11 mouse cellular contexts compared by ENCODE assay signal in genomic region chr7:114740360-114741165, GRCm38 (mm10). TPM values are rescaled to one million over a fixed set of nuclear protein-coding genes. Genes with fewer than 3 reads are reported as not detected.
DNase-seq lines count a peak whose midpoint lies in the region; ATAC-seq and TF ChIP-seq lines count a peak whose summit lies in the region.
"Had no signal": no experiment of that assay in that cellular context is flagged by ENCODE, and none has a peak within 500 bp of the region (broad histone marks: within the 10 kb centered on the region; RNA-seq: fewer than 3 reads in every experiment).

No protein-coding gene starts in this region.

- H3K27ac ChIP-seq in heart, adult 2 months = no peak overlapping the region
- H3K27ac ChIP-seq in lung, postnatal 0 days (ENCODE audit: low read length) = no peak overlapping the region
- H3K27ac ChIP-seq: lung, embryonic 15.5 days had no signal

- no peak for TF ChIP-seq POLR2A in heart, adult 2 months (IDR thresholded peaks at IDR 0.05; ENCODE audit: insufficient read depth, low read depth, low read length)

- H3K4me2 ChIP-seq in lung, postnatal 0 days (replicated peaks; ENCODE audit: low read depth, low read length) = no peak overlapping the region
- H3K4me2 ChIP-seq: lung, embryonic 15.5 days had no signal

- no peak for ATAC-seq in lung, postnatal 0 days

- no peak for DNase-seq in heart, adult 2 months
- DNase-seq in heart, adult 8-10 months (ENCODE audit: low spot score) = no peak
- no peak for DNase-seq in lung, postnatal 0 days (ENCODE audit: low spot score)
- DNase-seq in lung, postnatal 25 days (ENCODE audit: low spot score) = no peak
- DNase-seq in ZHBTc4 (ENCODE audit: low read depth, low spot score) = peak; percentile 94
- peak; percentile 49 to 55 for DNase-seq in thymus, postnatal 10 days (ENCODE audit: low spot score in 2 of 2)
- no peak for DNase-seq in cerebellum, adult 11 months
- DNase-seq in cerebellum, adult 18-20 months = no peak

- no peak for TF ChIP-seq EP300 in heart, adult 2 months (IDR thresholded peaks at IDR 0.05; ENCODE audit: insufficient read depth, low read depth, low read length)
- no peak for TF ChIP-seq EP300 in lung, postnatal 0 days (IDR thresholded peaks at IDR 0.05)

- H3K27me3 ChIP-seq in heart, adult 2 months (ENCODE audit: control insufficient read depth, insufficient read depth, low read length) = no peaks in the 10 kb centered on the region
- no peaks in the 10 kb centered on the region for H3K27me3 ChIP-seq in lung, postnatal 0 days (replicated peaks; ENCODE audit: insufficient read depth, low read length)

- 53% methylated on average over 6 of the region's 6 CpGs for WGBS in heart, adult 2 months
- WGBS in lung, postnatal 0 days = 52% methylated on average over 6 of the region's 6 CpGs

- H3K4me1 ChIP-seq in heart, adult 2 months (ENCODE audit: control insufficient read depth, insufficient read depth, low read length) = no peaks in the 10 kb centered on the region
- no peaks in the 10 kb centered on the region for H3K4me1 ChIP-seq in lung, postnatal 0 days (ENCODE audit: insufficient read depth, low read depth, low read length)

- H3K4me3 ChIP-seq in heart, adult 2 months = no peak overlapping the region
- no peak overlapping the region for H3K4me3 ChIP-seq in lung, postnatal 0 days (ENCODE audit: low read depth, low read length)
- H3K4me3 ChIP-seq: lung, embryonic 15.5 days had no signal

- intact Hi-C loops in heart, adult 2 months (cut with DNase I) = no loop called here

- no peaks in the 10 kb centered on the region for H3K36me3 ChIP-seq in heart, adult 2 months (ENCODE audit: control insufficient read depth, insufficient read depth, low read length)
- H3K36me3 ChIP-seq in lung, postnatal 0 days (ENCODE audit: insufficient read depth, low read length) = no peaks in the 10 kb centered on the region
- H3K36me3 ChIP-seq: lung, embryonic 15.5 days had no signal

- no peak overlapping the region for H3K9ac ChIP-seq in heart, adult 2 months (ENCODE audit: low read depth, low read length)
- no peak overlapping the region for H3K9ac ChIP-seq in lung, postnatal 0 days (replicated peaks; ENCODE audit: low read depth)
- H3K9ac ChIP-seq: lung, embryonic 15.5 days had no signal

- peak; percentile 37 for TF ChIP-seq CTCF in heart, adult 2 months (IDR thresholded peaks at IDR 0.05)
- TF ChIP-seq CTCF in lung, postnatal 0 days (IDR thresholded peaks at IDR 0.05) = peak; percentile 38

- H3K9me3 ChIP-seq in lung, postnatal 0 days (ENCODE audit: low read length) = no peaks in the 10 kb centered on the region
- H3K9me3 ChIP-seq: lung, embryonic 15.5 days had no signal

- no peaks in the 10 kb centered on the region for H3K79me2 ChIP-seq in heart, adult 2 months (replicated peaks; ENCODE audit: control insufficient read depth, insufficient read depth, low read length)

RNA-seq across cellular contexts. Expression of gene Insc, which starts 2.9 kb away (rescaled TPM):
- under 1 TPM; 0.16 to 0.25 TPM for total RNA-seq in heart, adult 2 months (2021)
- polyA plus RNA-seq in heart, adult 2 months (2012; rRNA removed) = 0.64 and 1.00 TPM in 2 replicates
- under 1 TPM; 0.14 to 0.90 (median 0.28) TPM for total RNA-seq in heart, adult 8-10 months (2022)
- polyA plus RNA-seq in lung, postnatal 0 days (2015; fragmentation: Nextera tagmentation; extraction: Ambion mirVana) = 0.66 and 0.77 TPM in 2 replicates
- total RNA-seq: MEL; monocyte, adult 5-6 weeks had no signal

RNA-seq across cellular contexts. Expression of gene Calcb, which starts 22.1 kb away (rescaled TPM):
- under 1 TPM; 0.23 to 0.52 TPM for total RNA-seq in heart, adult 2 months (2021)
- polyA plus RNA-seq in heart, adult 2 months (2012; rRNA removed) = 0.61 and 0.78 TPM in 2 replicates
- total RNA-seq in heart, adult 8-10 months (2022) = under 1 TPM in 2 of 4 experiments, not detected in 2; 0.56 to 0.97 TPM
- 2.1 and 2.2 TPM in 2 replicates for polyA plus RNA-seq in lung, postnatal 0 days (2015; fragmentation: Nextera tagmentation; extraction: Ambion mirVana)
- total RNA-seq: MEL; monocyte, adult 5-6 weeks had no signal

Comparison
In these comparisons a context has a peak if more than half of its experiments do, and no peak if none do; other contexts are left out.
1. DNase-seq: peak in ZHBTc4 (single experiment) and thymus, postnatal 10 days (2 of 2); none in heart, adult 2 months (0 of 2), heart, adult 8-10 months (single experiment), lung, postnatal 0 days (single experiment), lung, postnatal 25 days (single experiment), cerebellum, adult 11 months (single experiment) and cerebellum, adult 18-20 months (0 of 2).